Mouse (Mus musculus) 3134 (cell line): ENCODE data around the gene Med29.
A peak's percentile ranks its signal among the peaks of the same experiment; 100 is the strongest.

Source experiments
- DNase-seq: peaks from one replicate; pipeline ENCODE4 v3.0.0-alpha.2; 2011; ENCODE audit warnings: low spot score; ENCODE audit not compliant: insufficient read length; ENCODE audit errors: extremely low read depth

Med29 gene

GRCm38 (mm10) chr7:28377190-28378065, 15.1 kb downstream of the Med29 start:
- no peak for DNase-seq

- DNase-seq = peak; percentile 83
Measured at GRCm38 (mm10) chr7:28376011-28376771, 16.3 kb downstream of the Med29 start.

GRCm38 (mm10) chr7:28375176-28375921, 17.2 kb downstream of the Med29 start:
- DNase-seq = peak; percentile 94

GRCm38 (mm10) chr7:28374647-28375046, 17.9 kb downstream of the Med29 start:
- no peak for DNase-seq

DNA sequence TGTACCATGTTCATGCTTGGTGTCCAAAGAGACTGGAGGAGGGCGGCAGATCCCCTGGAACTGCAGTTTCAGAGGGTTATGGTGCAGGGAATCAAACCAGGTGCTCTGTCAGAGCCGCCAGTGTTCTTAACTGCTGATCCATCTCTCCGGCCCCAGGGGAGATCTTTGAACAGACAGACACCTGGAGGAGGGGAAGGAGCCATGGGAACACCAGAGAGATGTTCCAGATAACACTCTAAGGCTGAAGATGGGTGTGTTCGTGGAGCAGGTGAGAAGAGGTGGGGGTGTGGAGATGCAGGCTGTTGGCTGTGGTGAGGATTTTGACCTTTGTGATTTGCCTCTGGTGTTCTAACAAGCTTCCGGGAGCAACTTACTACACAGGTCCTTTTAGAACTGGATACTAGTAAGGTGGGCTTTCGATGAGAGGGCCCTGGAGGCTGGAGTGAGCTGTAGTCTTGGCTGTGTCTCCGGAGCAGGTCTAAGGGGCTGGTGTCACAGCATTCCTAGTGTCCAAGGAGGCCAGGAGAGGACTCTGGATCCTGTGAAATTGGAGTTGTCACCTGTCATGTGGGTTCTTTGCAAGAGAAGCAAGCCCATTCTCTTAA, 18.5 kb downstream of the Med29 start:
- DNase-seq = no peak

DNA sequence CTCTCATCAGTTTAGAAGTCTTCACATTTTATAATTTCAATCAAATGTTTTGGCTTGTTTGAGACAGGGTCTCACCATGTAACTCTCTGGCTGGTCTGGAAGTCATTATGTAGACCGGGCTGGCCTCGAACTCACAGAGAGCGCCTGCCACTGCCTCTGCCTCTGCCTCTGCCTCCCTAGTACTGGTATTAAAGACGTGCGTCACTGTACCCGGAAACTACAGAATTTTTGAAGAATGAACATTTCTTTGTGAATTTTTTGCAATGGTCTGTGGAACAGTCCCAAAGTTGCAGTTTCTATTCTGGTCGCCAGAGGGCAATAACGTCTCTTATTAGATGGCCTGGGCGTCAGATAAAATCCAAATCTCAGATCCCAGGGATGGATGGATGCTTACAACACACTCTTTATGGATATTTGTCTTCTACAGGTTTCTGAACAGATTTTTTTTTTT, 19.4 kb downstream of the Med29 start:
- no peak for DNase-seq

DNA sequence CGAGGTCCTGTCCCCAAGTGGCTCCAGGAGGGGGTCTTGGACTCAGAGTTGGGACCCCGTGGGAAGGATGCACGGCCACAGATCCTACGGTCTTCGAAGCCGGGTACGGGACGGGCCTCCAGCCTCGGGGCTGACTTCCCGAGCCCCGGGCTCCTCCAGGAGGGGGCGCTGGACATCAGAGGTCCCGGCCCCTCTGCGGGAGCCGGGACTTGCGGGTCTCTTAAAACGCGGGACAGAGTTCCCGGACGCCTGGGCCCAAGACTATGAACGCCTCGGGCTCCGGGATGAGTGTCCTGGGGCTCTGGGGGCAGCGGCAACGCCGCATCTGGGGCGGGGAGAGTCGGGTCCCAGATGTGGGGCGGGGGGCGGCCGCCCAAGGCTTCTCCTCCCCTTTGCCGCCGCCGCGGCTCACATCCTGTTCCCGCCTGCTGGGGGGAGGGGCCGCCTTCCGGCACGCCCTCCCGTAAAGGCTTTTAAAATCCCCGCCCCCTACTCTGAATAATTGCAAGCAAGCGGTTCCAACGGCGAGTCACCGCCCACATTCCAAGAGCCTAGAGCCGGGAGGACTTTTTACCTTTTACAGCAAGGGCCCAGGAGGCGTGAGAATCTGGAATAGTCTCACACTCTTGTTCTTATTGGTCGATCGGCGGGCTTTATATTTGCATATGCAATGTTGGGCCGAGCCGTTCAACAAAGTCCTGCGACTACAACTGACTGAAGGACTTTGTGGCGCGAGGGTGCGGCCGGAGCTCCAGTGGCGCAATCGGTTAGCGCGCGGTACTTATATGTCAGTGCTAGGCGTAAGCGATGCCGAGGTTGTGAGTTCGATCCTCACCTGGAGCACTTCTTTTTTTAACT, 20.0 kb downstream of the Med29 start, which contains the start of gene Plekhg2:
Gene Plekhg2, minus strand, starts transcription at position 349 of the 858 bp plus-strand sequence.
- DNase-seq = peak; percentile 99

GRCm38 (mm10) chr7:28371514-28371989, 21.0 kb downstream of the Med29 start:
- DNase-seq = peak; percentile 61

GRCm38 (mm10) chr7:28370977-28371513, 21.5 kb downstream of the Med29 start:
- DNase-seq = no peak

GRCm38 (mm10) chr7:28370051-28370450, 22.5 kb downstream of the Med29 start:
- DNase-seq = no peak

- DNase-seq = no peak
Measured at GRCm38 (mm10) chr7:28368276-28368920, 24.1 kb downstream of the Med29 start.

DNA sequence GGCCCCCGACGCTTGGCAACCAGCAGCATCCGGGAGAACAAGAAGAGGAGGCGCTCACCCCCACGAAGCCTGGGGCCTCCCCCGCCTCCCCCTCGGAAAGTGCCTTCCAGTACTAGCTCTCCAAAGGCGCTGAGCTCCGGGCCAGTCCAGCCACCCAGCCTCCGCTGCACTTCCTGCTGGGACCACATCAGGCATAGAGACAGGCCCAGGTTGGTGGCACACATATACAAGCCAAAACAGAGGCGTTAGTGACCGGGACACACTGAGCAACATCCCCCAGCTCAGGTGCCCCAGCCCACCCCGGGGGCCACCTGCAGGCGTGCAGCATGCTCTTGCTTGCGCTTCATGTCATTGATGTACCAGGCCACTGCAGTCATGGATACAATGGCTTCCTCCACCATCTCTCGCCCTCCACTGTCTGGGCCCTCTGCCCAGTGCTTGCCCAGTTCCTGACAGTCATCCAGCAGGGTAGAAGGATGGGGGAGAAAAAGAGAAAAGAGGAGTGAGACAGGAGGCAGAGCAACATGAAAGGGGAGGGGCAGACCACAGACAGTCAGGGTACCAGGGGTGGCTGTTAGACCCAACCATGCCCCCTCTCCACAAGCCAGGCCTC, 24.7 kb downstream of the Med29 start:
- no peak for DNase-seq

- DNase-seq = no peak
Measured at GRCm38 (mm10) chr7:28362441-28363060, 30.0 kb downstream of the Med29 start.

GRCm38 (mm10) chr7:28361647-28362341, 30.7 kb downstream of the Med29 start:
- no peak for DNase-seq

- DNase-seq = no peak
Measured at GRCm38 (mm10) chr7:28360291-28360690, 32.2 kb downstream of the Med29 start.

- no peak for DNase-seq
Measured at GRCm38 (mm10) chr7:28359854-28360253, 32.7 kb downstream of the Med29 start.

- no peak for DNase-seq
Measured at GRCm38 (mm10) chr7:28358431-28358830, 34.1 kb downstream of the Med29 start.
